Mouse (Mus musculus) ES-Bruce4 (cell line): ENCODE data around the gene Gm7138.
"Not testable (repeated sequence)": the region's sequence is repeated elsewhere in the genome, so short reads cannot be mapped to it uniquely, and the experiment has no call there.

Experiments used
- CTCF ChIP-seq: IDR thresholded peaks from one replicate; pipeline ENCODE4 v1.8.1; 2011; ENCODE audit warnings: low read depth, low read length
- EP300 ChIP-seq: IDR thresholded peaks from 2 replicates; pipeline ENCODE4 v1.6.1; 2011; ENCODE audit warnings: low read depth, low read length; ENCODE audit not compliant: insufficient read depth
- POLR2A ChIP-seq: IDR thresholded peaks from one replicate; pipeline ENCODE4 v1.8.1; 2011; ENCODE audit warnings: low read length; ENCODE audit not compliant: insufficient read depth

DNA sequence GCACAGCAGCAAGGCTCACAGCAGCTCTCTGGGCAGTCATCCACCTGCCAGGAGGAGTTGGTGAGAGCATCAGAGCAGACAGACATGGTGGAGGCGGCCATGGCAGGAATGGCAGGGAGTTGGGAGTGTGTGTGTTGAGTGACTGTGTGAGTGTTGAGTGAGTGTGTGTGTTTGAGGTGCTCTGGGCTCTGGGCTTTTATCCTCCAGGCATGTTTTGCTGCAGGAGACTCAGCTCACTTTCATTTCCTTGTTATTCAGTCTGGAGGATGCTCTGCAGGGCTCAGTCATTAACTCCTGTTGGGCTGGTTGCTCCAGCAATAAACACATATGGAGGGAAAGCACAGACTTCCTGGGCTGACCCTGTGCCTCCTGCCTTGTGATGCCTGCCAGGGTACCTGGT, at the start of gene Gm7138:
- TF ChIP-seq CTCF, POLR2A, EP300: not testable (repeated sequence)
